Mouse (Mus musculus) bone marrow macrophage, adult 2 months (primary cell): ENCODE measurements around the gene Zdhhc1. TPM values are rescaled to one million over a fixed set of nuclear protein-coding genes. Genes with fewer than 3 reads are reported as not detected.
A peak's percentile ranks its signal among the peaks of the same experiment; 100 is the strongest.

Experiments used
- H3K27ac ChIP-seq: 2 replicates; pipeline ENCODE4 v1.5.1; 2012; ENCODE audit warnings: low read depth, low read length; ENCODE audit not compliant: insufficient read depth
- H3K4me1 ChIP-seq: 2 replicates; pipeline ENCODE4 v1.6.1; 2012; ENCODE audit warnings: low read length; ENCODE audit not compliant: control insufficient read depth, insufficient read depth
- H3K4me3 ChIP-seq: 2 replicates; pipeline ENCODE4 v1.5.1; 2012; ENCODE audit warnings: mild to moderate bottlenecking, low read length, moderate library complexity; ENCODE audit not compliant: insufficient read depth
- CTCF ChIP-seq: IDR thresholded peaks from 2 replicates; pipeline ENCODE4 v1.5.1; 2012; ENCODE audit warnings: low read depth, mild to moderate bottlenecking, low read length, moderate library complexity
- POLR2A ChIP-seq: IDR thresholded peaks from 2 replicates; pipeline ENCODE4 v1.6.1; 2012; ENCODE audit warnings: mild to moderate bottlenecking, low read depth, low read length, borderline replicate concordance
- polyA plus RNA-seq: library from polyadenylated mRNA; stranded (reverse); fragments of >200 nt; gene quantifications from 2 replicates; pipeline ENCODE4 v1.2.4, GENCODE M21; 2012; ENCODE audit not compliant: missing spikeins, insufficient read depth, insufficient read length

Gene Zdhhc1
- polyA plus RNA-seq, 1 experiment: 16.0 TPM

- peak overlapping the region; percentile 78 for H3K4me3 ChIP-seq
- no peak overlapping the region for H3K27ac ChIP-seq
- H3K4me1 ChIP-seq: peaks cover 20% of the 10 kb centered on the region
- TF ChIP-seq POLR2A (no peak), CTCF (no peak)
These were observed 1.1 kb downstream of the Zdhhc1 start for GRCm38 (mm10) chr8:105495350-105496302.

- no peak overlapping the region for H3K27ac ChIP-seq
- H3K4me1 ChIP-seq: peaks cover 16% of the 10 kb centered on the region
- H3K4me3 ChIP-seq: no peak overlapping the region
- TF ChIP-seq POLR2A: no peak
- no peak for TF ChIP-seq CTCF
These were observed 2.1 kb downstream of the Zdhhc1 start for GRCm38 (mm10) chr8:105494566-105494965.

- peaks cover 12% of the 10 kb centered on the region for H3K4me1 ChIP-seq
- H3K27ac ChIP-seq: no peak overlapping the region
- no peak for TF ChIP-seq POLR2A
- TF ChIP-seq CTCF: no peak
- no peak overlapping the region for H3K4me3 ChIP-seq
These were observed 3.2 kb downstream of the Zdhhc1 start for GRCm38 (mm10) chr8:105493495-105493894.

DNA sequence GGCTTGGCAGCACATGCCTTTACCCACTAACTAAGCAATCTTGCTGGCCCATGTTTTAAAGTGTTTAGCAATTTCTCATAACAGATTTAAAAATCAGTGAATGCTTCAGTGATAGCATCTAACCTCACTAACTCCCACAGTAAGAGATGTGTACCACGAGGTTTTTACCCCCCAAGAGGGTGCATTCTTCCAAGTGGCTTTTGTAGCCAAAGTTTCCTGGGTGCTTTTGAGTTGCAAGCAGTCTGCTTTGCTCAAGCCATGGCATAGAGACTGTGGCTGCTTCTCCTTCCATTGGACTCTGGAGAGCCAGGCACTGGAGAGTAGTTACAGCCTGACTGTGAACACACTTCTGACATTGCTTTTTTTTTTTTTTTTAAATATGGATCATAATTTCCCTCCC, 7.4 kb downstream of the Zdhhc1 start:
- no peak overlapping the region for H3K4me3 ChIP-seq
- H3K27ac ChIP-seq: no peak overlapping the region
- H3K4me1 ChIP-seq: no peaks in the 10 kb centered on the region
- TF ChIP-seq CTCF (no peak), POLR2A (no peak)

DNA sequence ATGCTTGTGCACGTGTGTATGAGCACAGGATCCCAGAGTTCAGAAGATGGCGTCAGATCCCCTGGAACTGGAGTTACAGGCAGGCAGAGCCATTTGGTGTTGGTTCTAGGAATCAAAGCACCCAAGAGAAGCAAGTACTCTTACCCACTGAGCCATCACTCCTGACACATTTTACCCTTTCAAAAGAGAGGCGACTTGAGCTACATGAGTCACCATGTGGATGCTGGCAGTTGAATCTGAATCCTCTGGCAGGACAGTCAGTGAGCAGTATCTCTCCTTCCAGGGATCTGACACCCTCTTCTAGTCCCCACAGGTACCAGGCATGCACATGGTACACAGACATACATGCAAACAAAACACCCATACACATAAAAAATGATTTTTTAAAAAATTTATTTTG, 8.6 kb downstream of the Zdhhc1 start:
- Histone ChIP-seq H3K27ac (no peak overlapping the region), H3K4me1 (no peaks in the 10 kb centered on the region), H3K4me3 (no peak overlapping the region)
- TF ChIP-seq POLR2A (no peak), CTCF (no peak)

DNA sequence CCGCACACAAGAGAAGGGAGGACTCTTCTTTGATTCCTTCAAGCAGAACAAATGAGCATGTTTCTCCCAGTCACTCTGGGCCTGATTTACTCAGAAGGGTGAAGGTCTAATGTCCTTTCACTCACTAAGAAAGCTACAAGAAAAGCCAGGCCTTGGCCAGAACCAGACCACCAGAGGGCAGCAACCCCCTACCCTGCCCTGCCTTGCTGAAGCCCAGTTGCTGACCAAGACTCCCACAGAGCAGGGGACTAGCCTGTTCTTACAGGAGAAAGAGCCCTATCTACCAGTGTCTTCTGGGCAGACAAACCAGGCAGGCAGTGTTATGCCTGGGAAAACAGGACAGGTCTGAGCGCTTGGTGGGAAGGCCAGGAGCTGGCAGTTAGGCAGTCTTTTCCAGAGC, 12.3 kb downstream of the Zdhhc1 start:
- no peaks in the 10 kb centered on the region for H3K4me1 ChIP-seq
- no peak overlapping the region for H3K4me3 ChIP-seq
- no peak overlapping the region for H3K27ac ChIP-seq
- TF ChIP-seq CTCF: peak; percentile 38; the same call in 1 of the 2 replicates
- no peak for TF ChIP-seq POLR2A

DNA sequence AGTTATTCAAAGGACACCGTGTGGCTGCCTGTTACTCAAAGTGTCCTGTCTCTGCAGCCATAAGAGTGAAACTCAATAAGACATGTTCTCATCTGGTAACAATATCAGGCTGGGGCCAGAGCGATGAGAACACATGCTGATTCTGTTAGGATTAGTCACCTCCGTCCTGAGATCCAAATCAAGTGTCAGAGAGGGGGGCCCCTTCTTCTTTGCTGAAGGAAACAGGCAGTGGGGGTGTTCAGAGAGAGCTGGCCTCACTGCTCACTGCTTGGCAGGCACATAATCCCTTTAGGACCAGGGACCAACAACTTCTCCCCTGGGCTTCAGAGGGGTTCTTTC, 12.7 kb downstream of the Zdhhc1 start:
- no peak overlapping the region for H3K27ac ChIP-seq
- no peaks in the 10 kb centered on the region for H3K4me1 ChIP-seq
- TF ChIP-seq CTCF (no peak), POLR2A (no peak)
- H3K4me3 ChIP-seq: no peak overlapping the region

DNA sequence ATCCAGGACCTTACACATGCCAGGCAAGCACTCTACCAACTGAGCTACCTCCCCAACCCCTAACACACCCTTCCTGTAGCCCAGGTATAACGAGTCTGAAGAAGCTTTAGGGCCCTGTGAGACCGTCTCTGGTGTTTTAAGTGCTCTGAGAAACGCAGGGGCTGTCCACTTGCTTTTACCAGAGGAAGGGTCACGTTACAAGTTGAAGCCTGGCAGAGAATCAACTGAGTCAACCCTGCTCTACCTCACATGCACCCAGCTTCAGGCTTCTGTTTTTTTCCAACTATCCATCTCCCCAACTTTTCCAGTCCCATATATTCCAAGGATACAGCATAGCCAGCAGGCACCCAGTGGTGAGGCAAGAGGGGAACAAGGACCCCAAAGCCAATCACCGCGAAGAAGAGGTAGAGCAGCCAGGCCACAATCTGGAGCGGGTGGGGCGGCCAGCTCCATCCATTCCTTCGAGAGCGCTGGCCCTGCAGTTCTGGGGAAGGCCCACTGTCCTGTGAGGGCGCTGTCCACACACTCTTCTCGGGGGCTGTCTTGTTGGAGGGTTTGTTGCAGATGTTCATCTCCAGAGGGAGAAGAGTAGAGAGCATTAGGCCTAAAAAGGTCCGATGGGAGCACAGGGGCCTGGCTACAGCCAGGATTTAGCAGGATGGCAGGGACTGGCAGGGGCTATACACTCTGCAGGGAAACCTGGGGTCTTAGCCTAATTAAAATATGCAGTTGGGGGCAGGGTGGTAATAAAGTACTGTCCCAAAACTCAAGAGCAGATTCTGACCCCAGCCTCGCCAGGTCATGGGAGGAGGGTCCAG, 13.3 kb downstream of the Zdhhc1 start:
- no peak overlapping the region for H3K4me3 ChIP-seq
- H3K4me1 ChIP-seq: no peaks in the 10 kb centered on the region
- TF ChIP-seq CTCF (no peak), POLR2A (no peak)
- H3K27ac ChIP-seq: no peak overlapping the region

- Histone ChIP-seq H3K27ac (no peak overlapping the region), H3K4me3 (no peak overlapping the region), H3K4me1 (no peaks in the 10 kb centered on the region)
- TF ChIP-seq CTCF: no peak
- TF ChIP-seq POLR2A: no peak
These were observed 14.6 kb downstream of the Zdhhc1 start for GRCm38 (mm10) chr8:105482123-105482522.

DNA sequence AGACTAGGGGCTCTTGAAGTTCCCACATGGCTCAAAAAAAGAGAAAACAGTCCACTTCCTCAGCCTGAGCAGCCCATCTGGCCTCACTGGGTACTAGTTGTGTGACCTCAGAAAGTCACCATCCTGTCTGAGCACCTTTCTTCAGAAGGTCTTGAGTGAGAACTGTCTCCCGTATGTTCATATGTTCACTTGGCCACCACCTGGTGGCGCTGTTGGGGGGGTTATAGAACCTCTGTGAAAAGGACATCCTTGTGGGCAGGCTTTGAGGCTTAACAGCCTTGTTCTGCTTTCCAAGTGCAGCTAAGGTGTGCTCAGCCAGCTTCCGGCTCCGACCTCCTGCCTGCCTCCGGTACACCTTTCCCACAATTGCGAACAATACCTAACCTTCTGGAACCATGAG, 15.2 kb downstream of the Zdhhc1 start:
- no peaks in the 10 kb centered on the region for H3K4me1 ChIP-seq
- no peak overlapping the region for H3K27ac ChIP-seq
- H3K4me3 ChIP-seq: no peak overlapping the region
- TF ChIP-seq POLR2A (no peak), CTCF (peak; percentile 85)
